Mouse (Mus musculus): ENCODE results near the gene Tbk1.

The Tbk1 gene

GRCm38 (mm10) chr10:121586675-121587370, at the start of gene Tbk1:
Gene Tbk1 (minus strand): TSS chr10:121586787.
- peak; percentile 93 to 96 for DNase-seq

- no peak for DNase-seq
Observed at GRCm38 (mm10) chr10:121636276-121636675, 49.7 kb upstream of the Tbk1 start.

- DNase-seq, result no peak
Observed at GRCm38 (mm10) chr10:121634159-121634558, 47.6 kb upstream of the Tbk1 start.

GRCm38 (mm10) chr10:121628561-121629040, 42.0 kb upstream of the Tbk1 start:
- DNase-seq, result no peak

GRCm38 (mm10) chr10:121627216-121627852, 40.7 kb upstream of the Tbk1 start:
- DNase-seq, result no peak

- DNase-seq, result peak; percentile 98 to 99
Observed at GRCm38 (mm10) chr10:121626186-121626882, 39.7 kb upstream of the Tbk1 start, which contains the start of gene Xpot. Gene Xpot (minus strand): TSS chr10:121626332.

- DNase-seq, result no peak
Observed at GRCm38 (mm10) chr10:121625407-121626185, 39.0 kb upstream of the Tbk1 start.

GRCm38 (mm10) chr10:121625006-121625405, 38.4 kb upstream of the Tbk1 start:
- DNase-seq, result no peak

GRCm38 (mm10) chr10:121623670-121624069, 37.1 kb upstream of the Tbk1 start:
- DNase-seq, result peak in 1 of 2 experiments; percentile 34

GRCm38 (mm10) chr10:121622431-121622830, 35.8 kb upstream of the Tbk1 start:
- no peak for DNase-seq

- no peak for DNase-seq
Observed at GRCm38 (mm10) chr10:121615935-121616334, 29.3 kb upstream of the Tbk1 start.

GRCm38 (mm10) chr10:121615146-121615870, 28.7 kb upstream of the Tbk1 start:
- no peak for DNase-seq

GRCm38 (mm10) chr10:121613570-121613969, 27.0 kb upstream of the Tbk1 start:
- peak; percentile 63 to 71 for DNase-seq

- DNase-seq, result no peak
Observed at GRCm38 (mm10) chr10:121612448-121612847, 25.9 kb upstream of the Tbk1 start.

GRCm38 (mm10) chr10:121611587-121611986, 25.0 kb upstream of the Tbk1 start:
- no peak for DNase-seq

- peak in 1 of 2 experiments; percentile 31 for DNase-seq
Observed at GRCm38 (mm10) chr10:121608177-121608576, 21.6 kb upstream of the Tbk1 start.

GRCm38 (mm10) chr10:121604632-121605344, 18.2 kb upstream of the Tbk1 start:
- DNase-seq, result no peak

GRCm38 (mm10) chr10:121603556-121603955, 17.0 kb upstream of the Tbk1 start:
- no peak for DNase-seq

GRCm38 (mm10) chr10:121601272-121601671, 14.7 kb upstream of the Tbk1 start:
- no peak for DNase-seq

- no peak for DNase-seq
Observed at GRCm38 (mm10) chr10:121596580-121596979, 10.0 kb upstream of the Tbk1 start.

GRCm38 (mm10) chr10:121591106-121591505, 4.5 kb upstream of the Tbk1 start:
- peak in 1 of 2 experiments; percentile 19 for DNase-seq
